Mouse (Mus musculus): ENCODE measurements at regions not wholly inside any gene's neighbourhood (a gene's known extent, or its start where the extent isn't known, plus 50 kb on each side); places are given as distances from the start of the nearest gene placed in this dataset.

- TF ChIP-seq POLR2A (IDR thresholded peaks at IDR 0.05; ENCODE audit: extremely low read depth, insufficient read depth, low read length) (no peak), CTCF (IDR thresholded peaks at IDR 0.05; ENCODE audit: low read depth, low read length) (no peak)
Observed at GRCm38 (mm10) chr15:57610006-57610405, 132.6 kb upstream of the Slc22a22 start.

Measured in liver, adult 2 months (tissue).